Mouse (Mus musculus) lung, postnatal 25 days (tissue): ENCODE measurements around the gene Gm8068.
"Not testable (repeated sequence)": the region's sequence is repeated elsewhere in the genome, so short reads cannot be mapped to it uniquely, and the experiment has no call there.

ENCODE experiments used
- DNase-seq: peaks from one replicate; pipeline ENCODE4 v3.0.0; 2022; ENCODE audit warnings: low spot score

Gene Gm8068

DNA sequence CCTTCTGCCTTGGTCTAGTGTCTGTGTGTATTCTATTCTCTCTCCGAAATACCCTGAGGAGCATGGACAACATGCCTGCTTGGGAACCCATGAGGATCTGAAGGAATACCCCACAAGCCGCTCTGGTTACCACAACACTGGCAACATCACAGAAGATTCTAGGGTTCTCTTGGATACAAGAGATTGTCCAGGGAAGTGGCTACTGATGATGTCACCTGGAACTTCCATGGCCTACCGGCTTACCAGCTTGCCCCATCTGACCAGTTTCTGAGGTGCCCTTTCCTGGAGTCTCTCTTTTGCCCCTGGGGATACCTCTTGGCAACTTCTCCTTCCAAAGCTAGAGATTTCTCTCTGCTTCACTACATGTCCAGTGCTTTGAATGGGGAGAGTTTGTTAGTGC, at the start of gene Gm8068:
TSS of gene Gm8068 (minus strand) at position 101 of the 400 bp plus-strand sequence.
- not testable (repeated sequence) for DNase-seq

DNA sequence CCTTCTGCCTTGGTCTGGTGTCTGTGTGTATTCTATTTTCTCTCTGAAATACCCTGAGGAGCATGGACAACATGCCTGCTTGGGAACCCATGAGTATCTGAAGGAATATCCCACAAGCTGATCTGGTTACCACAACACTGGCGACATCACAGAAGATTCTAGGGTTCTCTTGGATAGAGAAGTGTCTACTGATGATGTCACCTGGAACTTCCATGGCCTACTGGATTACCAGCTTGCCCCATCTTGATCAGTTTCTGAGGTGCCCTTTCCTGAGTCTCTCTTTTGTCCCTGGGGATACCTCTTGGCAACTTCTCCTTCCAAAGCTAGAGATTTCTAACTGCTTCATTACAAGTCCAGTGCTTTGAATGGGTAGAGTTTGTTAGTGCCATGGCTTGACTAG, 48.8 kb upstream of the Gm8068 start, which contains the start of gene Gm7929:
TSS of gene Gm7929 (minus strand) at position 101 of the 400 bp plus-strand sequence.
- DNase-seq, result not testable (repeated sequence)

DNA sequence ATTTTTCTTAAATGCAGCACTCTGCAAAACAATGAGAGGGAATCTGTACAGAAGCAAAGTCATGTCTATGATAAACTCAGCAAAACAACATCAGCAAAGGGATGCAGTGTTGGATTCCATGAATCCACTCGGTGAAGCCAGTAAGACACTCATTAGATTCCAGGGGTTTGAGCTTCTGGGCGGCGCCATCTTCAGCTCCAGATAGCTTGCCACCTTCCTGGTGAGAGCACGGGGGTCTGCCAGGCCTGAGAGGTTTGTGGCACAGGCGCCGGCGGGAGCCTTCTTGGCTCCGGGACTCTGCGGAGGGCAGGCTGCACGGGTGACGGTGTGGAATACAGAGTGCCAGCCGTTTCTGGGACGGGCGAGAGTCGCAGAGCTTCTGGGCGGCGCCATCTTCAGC, 21.8 kb upstream of the Gm8068 start:
- DNase-seq, result not testable (repeated sequence)

DNA sequence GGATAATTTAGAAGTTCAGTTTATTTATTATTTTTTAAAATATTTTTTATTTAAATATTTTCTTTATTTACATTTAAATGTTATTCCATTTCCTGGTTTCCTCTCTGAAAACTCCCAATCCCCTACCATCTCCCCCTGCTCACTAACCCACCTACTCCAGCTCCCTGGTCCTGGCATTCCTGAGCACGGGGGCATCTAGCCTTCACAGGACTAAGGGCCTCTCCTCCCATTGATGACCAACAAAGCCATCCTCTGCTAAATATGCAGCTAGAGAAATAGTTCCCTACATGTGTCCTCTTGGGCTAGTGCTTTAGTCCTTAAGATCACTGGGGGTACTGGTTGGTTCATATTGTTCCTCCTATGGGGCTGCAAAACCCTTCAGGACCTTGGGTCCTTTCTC, 15.5 kb upstream of the Gm8068 start:
- DNase-seq, result not testable (repeated sequence)

DNA sequence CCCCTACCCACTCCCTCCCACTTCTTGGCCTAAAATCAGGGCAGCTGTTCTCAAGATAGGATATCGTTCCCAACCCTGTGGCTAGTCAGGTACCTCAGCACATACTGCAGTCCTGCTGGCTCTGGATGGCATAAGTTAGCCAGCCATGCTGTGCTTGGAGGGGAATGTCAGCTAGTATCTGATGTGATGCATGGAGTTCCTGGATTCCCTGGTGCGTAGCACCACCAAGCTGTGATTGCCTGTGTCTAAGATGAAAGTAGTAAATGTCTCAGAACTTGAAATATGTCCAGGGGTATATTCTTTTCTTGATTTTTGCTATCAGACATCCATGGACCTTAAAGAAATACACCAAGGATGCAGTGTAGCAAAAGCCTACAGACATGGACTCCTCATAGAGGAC, 53.5 kb downstream of the Gm8068 start:
- DNase-seq, result not testable (repeated sequence)
